ENCODE assay signal across 31 mouse cellular contexts in genomic region chr2:33158895-33159294, GRCm38 (mm10). TPM values are rescaled to one million over a fixed set of nuclear protein-coding genes. Genes with fewer than 3 reads are reported as not detected.
DNase-seq lines count a peak whose midpoint lies in the region; ATAC-seq and TF ChIP-seq lines count a peak whose summit lies in the region.
"Had no signal": no experiment of that assay in that cellular context is flagged by ENCODE, and none has a peak within 500 bp of the region (broad histone marks: within the 10 kb centered on the region; RNA-seq: fewer than 3 reads in every experiment).

No protein-coding gene starts in this region.

- no peak for DNase-seq in heart, embryonic 10.5 days (ENCODE audit: low spot score)
- DNase-seq in heart, postnatal 10 days: no peak
- peak; percentile 17 for DNase-seq in kidney, adult 18-20 months
- DNase-seq in kidney, adult 8-10 months: no peak
- no peak for DNase-seq in layer of hippocampus, adult 11-12 months (ENCODE audit: low spot score)
- DNase-seq: adrenal gland, postnatal 25 days; B cell, adult 2 months; cerebellum, adult 18-20 months; cerebellum, postnatal 14 days; gastrocnemius, postnatal 10 days; heart, postnatal 36 days; kidney, postnatal 10 days; lung, embryonic 14.5 days; retina, postnatal 1 day; right cerebral cortex, postnatal 14 days; thymus, postnatal 4 days had no signal

- H3K36me3 ChIP-seq in heart, embryonic 10.5 days: no peaks in the 10 kb centered on the region
- H3K36me3 ChIP-seq in intestine, postnatal 0 days (ENCODE audit: control insufficient read depth, insufficient read depth): no peaks in the 10 kb centered on the region; the same call in 1 of the 2 replicates
- H3K36me3 ChIP-seq: heart, embryonic 13.5 days; limb, embryonic 15.5 days; liver, embryonic 15.5 days had no signal

- TF ChIP-seq CTCF in intestine, postnatal 0 days (IDR thresholded peaks at IDR 0.05; ENCODE audit: low read depth): no peak

- no peak overlapping the region for H3K4me2 ChIP-seq in intestine, postnatal 0 days (replicated peaks; ENCODE audit: low read depth)
- H3K4me2 ChIP-seq: forebrain, embryonic 15.5 days; heart, embryonic 13.5 days; hindbrain, embryonic 14.5 days; limb, embryonic 15.5 days; liver, embryonic 15.5 days; lung, embryonic 14.5 days; midbrain, embryonic 15.5 days; neural tube, embryonic 15.5 days had no signal

- peaks cover 33% of the 10 kb centered on the region for H3K4me1 ChIP-seq in heart, embryonic 10.5 days
- H3K4me1 ChIP-seq in brown adipose tissue, adult 24 weeks (ENCODE audit: control insufficient read depth, insufficient read depth, insufficient read length, low read length): peaks cover 23% of the 10 kb centered on the region
- 0 out of 2 replicates have a peak, but pooled peaks cover 3% of the 10 kb centered on the region for H3K4me1 ChIP-seq in intestine, postnatal 0 days (replicated peaks; ENCODE audit: control insufficient read depth, insufficient read depth, low read length)
- H3K4me1 ChIP-seq: forebrain, embryonic 15.5 days; liver, embryonic 15.5 days; midbrain, embryonic 15.5 days; neural tube, embryonic 15.5 days had no signal

- H3K4me3 ChIP-seq in heart, embryonic 10.5 days: no peak overlapping the region
- H3K4me3 ChIP-seq in brown adipose tissue, adult 24 weeks (ENCODE audit: insufficient read depth, low read depth, low read length): no peak overlapping the region
- H3K4me3 ChIP-seq in intestine, postnatal 0 days (ENCODE audit: low read depth, low read length): no peak overlapping the region
- H3K4me3 ChIP-seq: forebrain, embryonic 15.5 days; heart, embryonic 13.5 days; layer of hippocampus, adult 2 months; left cerebral cortex, adult 2 months; limb, embryonic 15.5 days; liver, embryonic 15.5 days; midbrain, embryonic 10.5 days; midbrain, embryonic 15.5 days; neural tube, embryonic 15.5 days had no signal

- peak overlapping the region; percentile 82 for H3K27ac ChIP-seq in heart, embryonic 10.5 days
- peak overlapping the region; percentile 75 for H3K27ac ChIP-seq in brown adipose tissue, adult 24 weeks (replicated peaks; ENCODE audit: low read depth, low read length)
- H3K27ac ChIP-seq in intestine, postnatal 0 days (ENCODE audit: low read depth, low read length): peak overlapping the region; percentile 35; the same call in 1 of the 2 replicates
- H3K27ac ChIP-seq: forebrain, embryonic 15.5 days; hindbrain, embryonic 14.5 days; layer of hippocampus, adult 2 months; left cerebral cortex, adult 2 months; liver, embryonic 15.5 days; midbrain, embryonic 10.5 days; midbrain, embryonic 15.5 days; neural tube, embryonic 15.5 days had no signal

- H3K27me3 ChIP-seq in heart, embryonic 10.5 days (ENCODE audit: insufficient read depth, poor library complexity, severe bottlenecking): no peaks in the 10 kb centered on the region
- H3K27me3 ChIP-seq in intestine, postnatal 0 days (replicated peaks; ENCODE audit: control insufficient read depth, insufficient read depth, low read length): no peaks in the 10 kb centered on the region
- H3K27me3 ChIP-seq: forebrain, embryonic 15.5 days; heart, embryonic 13.5 days; liver, embryonic 15.5 days; midbrain, embryonic 15.5 days; neural tube, embryonic 15.5 days had no signal

- no peak overlapping the region for H3K9ac ChIP-seq in intestine, postnatal 0 days (ENCODE audit: low read depth, low read length)
- H3K9ac ChIP-seq: forebrain, embryonic 15.5 days; hindbrain, embryonic 14.5 days; limb, embryonic 15.5 days; liver, embryonic 15.5 days; lung, embryonic 14.5 days; midbrain, embryonic 15.5 days; neural tube, embryonic 15.5 days had no signal

- ATAC-seq in intestine, postnatal 0 days: no peak
- ATAC-seq: forebrain, embryonic 15.5 days; inflammation-experienced regulatory T-cells, adult 6 months; midbrain, embryonic 15.5 days had no signal

- 87% methylated on average over 6 of the region's 6 CpGs for WGBS in heart, embryonic 10.5 days
- 89% methylated on average over 6 of the region's 6 CpGs for WGBS in intestine, postnatal 0 days

- intact Hi-C loops in heart, postnatal 10 days (cut with DNase I): loop anchor here (5.0 kb wide), 2 partner anchors 43 to 73 kb away; no protein-coding TSS in a partner anchor

- no peaks in the 10 kb centered on the region for H3K9me3 ChIP-seq in heart, embryonic 10.5 days
- no peaks in the 10 kb centered on the region for H3K9me3 ChIP-seq in intestine, postnatal 0 days (ENCODE audit: control insufficient read depth)
- H3K9me3 ChIP-seq: forebrain, embryonic 15.5 days; heart, embryonic 13.5 days; limb, embryonic 15.5 days; liver, embryonic 15.5 days; midbrain, embryonic 10.5 days; midbrain, embryonic 15.5 days; neural tube, embryonic 15.5 days had no signal

RNA-seq across cellular contexts. Expression of gene Garnl3, which starts 27.4 kb away (rescaled TPM):
- 10.5 and 13.3 TPM in 2 replicates for polyA plus RNA-seq in heart, embryonic 10.5 days (2016; fragmentation: Nextera tagmentation; extraction: Ambion mirVana)
- total RNA-seq in heart, postnatal 10 days (2021): 1 to 10 TPM; 9.2 to 9.9 TPM
- polyA plus RNA-seq in brown adipose tissue, adult 24 weeks (2012; ENCODE audit: insufficient read depth, insufficient read length, missing spikeins): 3.6 and 17.9 TPM in 2 replicates
- polyA plus RNA-seq in intestine, postnatal 0 days (2015; fragmentation: Nextera tagmentation; extraction: Ambion mirVana): 5.9 and 6.3 TPM in 2 replicates
- total RNA-seq: granulocyte monocyte progenitor cell, adult 5-6 weeks; megakaryocyte progenitor cell, adult 5-6 weeks had no signal

RNA-seq across cellular contexts. Expression of gene Angptl2, which starts 57.0 kb away (rescaled TPM):
- 40.4 and 49.8 TPM in 2 replicates for polyA plus RNA-seq in heart, embryonic 10.5 days (2016; fragmentation: Nextera tagmentation; extraction: Ambion mirVana)
- 100 to 1,000 TPM; 135 to 141 TPM for total RNA-seq in heart, postnatal 10 days (2021)
- 32.8 and 34.1 TPM in 2 replicates for polyA plus RNA-seq in brown adipose tissue, adult 24 weeks (2012; ENCODE audit: insufficient read depth, insufficient read length, missing spikeins)
- 24.2 and 25.5 TPM in 2 replicates for polyA plus RNA-seq in intestine, postnatal 0 days (2015; fragmentation: Nextera tagmentation; extraction: Ambion mirVana)
